Mouse (Mus musculus) liver, embryonic 16.5 days (tissue): Measurements from ENCODE around the gene Tcf21. TPM values are rescaled to one million over a fixed set of nuclear protein-coding genes. Genes with fewer than 3 reads are reported as not detected.

ENCODE experiments used
- ATAC-seq: fragments of 200-750 bp; cut with Nextera tagmentation; 2 replicates; pipeline ENCODE4 v1.8.0; 2017; ENCODE audit warnings: low read depth, mild to moderate bottlenecking, moderate number of reproducible peaks, moderate library complexity
- H3K27ac ChIP-seq: fragments of 300-500 bp; sonication (generic); 2 replicates; pipeline ENCODE4 v1.5.1; 2014; ENCODE audit warnings: mild to moderate bottlenecking, low read length
- H3K27me3 ChIP-seq: fragments of 300-500 bp; sonication (generic); 2 replicates; pipeline ENCODE4 v1.6.1; 2014; ENCODE audit warnings: low read depth, low read length, mixed read lengths; ENCODE audit not compliant: control insufficient read depth, insufficient read depth
- H3K36me3 ChIP-seq: fragments of 300-500 bp; sonication (generic); 2 replicates; pipeline ENCODE4 v1.6.1; 2014; ENCODE audit warnings: mild to moderate bottlenecking; ENCODE audit not compliant: control insufficient read depth, insufficient read depth
- H3K4me1 ChIP-seq: fragments of 300-500 bp; sonication (generic); 2 replicates; pipeline ENCODE4 v1.6.1; 2014; ENCODE audit warnings: low read depth, low read length, mixed read lengths; ENCODE audit not compliant: control insufficient read depth
- H3K4me2 ChIP-seq: fragments of 300-500 bp; sonication (generic); 2 replicates; pipeline ENCODE4 v1.6.1; 2014; ENCODE audit warnings: low read depth, low read length, mixed read lengths
- H3K4me3 ChIP-seq: fragments of 300-500 bp; sonication (generic); 2 replicates; pipeline ENCODE4 v1.5.1; 2014; ENCODE audit warnings: low read depth, mild to moderate bottlenecking, low read length
- H3K9ac ChIP-seq: fragments of 300-500 bp; sonication (generic); 2 replicates; pipeline ENCODE4 v1.6.1; 2014; ENCODE audit warnings: low read depth, low read length
- H3K9me3 ChIP-seq: fragments of 300-500 bp; sonication (generic); replicated peaks from 2 replicates; pipeline ENCODE4 v1.6.1; 2016; ENCODE audit warnings: low read length; ENCODE audit not compliant: control insufficient read depth
- WGBS: fragments of 180-500 bp; shearing (Covaris S2); extraction: QIAGEN DNeasy Blood & Tissue Kit; methylation state at CpG from one replicate; pipeline ENCODE4 v1.1.7; 2014; ENCODE audit not compliant: insufficient replicate concordance; 5-methylcytosine and 5-hydroxymethylcytosine counted together
- polyA plus RNA-seq: library from polyadenylated mRNA; unstranded; fragments of >200 nt; fragmentation: Nextera tagmentation; extraction: Ambion mirVana; gene quantifications from 2 replicates; pipeline ENCODE4 v1.2.1, GENCODE M21; 2015

Gene Tcf21
- polyA plus RNA-seq, 1 experiment from 2014 or later = 5.5 TPM

GRCm38 (mm10) chr10:22842781-22843439 is 22.9 kb upstream of the Tcf21 start:
- ATAC-seq = no peak
- Histone ChIP-seq H3K4me1 (no peaks in the 10 kb centered on the region), H3K4me2 (no peak overlapping the region), H3K9me3 (no peaks in the 10 kb centered on the region), H3K36me3 (no peaks in the 10 kb centered on the region), H3K27me3 (peaks cover 24% of the 10 kb centered on the region), H3K27ac (no peak overlapping the region), H3K4me3 (no peak overlapping the region), H3K9ac (no peak overlapping the region)
- WGBS = 6% methylated on average over 17 of the region's 17 CpGs

DNA sequence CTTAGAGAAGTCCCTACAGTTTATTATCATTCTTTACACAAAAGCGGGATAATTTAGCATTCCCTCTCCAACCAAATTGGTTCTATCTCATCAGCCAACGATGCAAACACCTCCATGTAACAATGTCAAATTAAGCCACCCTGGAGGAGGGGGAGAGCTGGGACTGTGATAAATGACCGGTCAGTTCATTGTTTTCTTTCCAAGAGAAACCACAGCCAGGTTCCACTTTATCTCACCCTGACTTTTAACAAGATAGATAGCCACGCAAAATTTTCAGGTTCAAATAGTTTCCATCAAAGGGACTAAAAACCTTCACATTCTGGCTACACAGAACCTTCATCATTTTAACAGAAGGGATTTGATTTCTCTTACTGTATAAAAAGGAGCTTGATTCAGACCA is 22.1 kb upstream of the Tcf21 start:
- no peaks in the 10 kb centered on the region for H3K9me3 ChIP-seq
- no peak overlapping the region for H3K27ac ChIP-seq
- H3K4me1 ChIP-seq = no peaks in the 10 kb centered on the region
- 8% methylated on average over 4 of the region's 4 CpGs for WGBS
- H3K27me3 ChIP-seq = peaks cover 24% of the 10 kb centered on the region
- no peak overlapping the region for H3K9ac ChIP-seq
- ATAC-seq = no peak
- no peak overlapping the region for H3K4me2 ChIP-seq
- H3K4me3 ChIP-seq = no peak overlapping the region
- H3K36me3 ChIP-seq = no peaks in the 10 kb centered on the region

- H3K4me2 ChIP-seq = no peak overlapping the region
- H3K27me3 ChIP-seq = peaks cover 9% of the 10 kb centered on the region
- no peaks in the 10 kb centered on the region for H3K4me1 ChIP-seq
- no peak overlapping the region for H3K9ac ChIP-seq
- H3K4me3 ChIP-seq = no peak overlapping the region
- no peak for ATAC-seq
- H3K27ac ChIP-seq = no peak overlapping the region
- no peaks in the 10 kb centered on the region for H3K9me3 ChIP-seq
- WGBS = 56% methylated on average over 2 of the region's 2 CpGs
- H3K36me3 ChIP-seq = no peaks in the 10 kb centered on the region
Observed at GRCm38 (mm10) chr10:22826244-22826643, 6.3 kb upstream of the Tcf21 start.

GRCm38 (mm10) chr10:22822896-22823295 is 2.9 kb upstream of the Tcf21 start:
- H3K4me3 ChIP-seq = no peak overlapping the region
- no peaks in the 10 kb centered on the region for H3K9me3 ChIP-seq
- H3K27me3 ChIP-seq = peaks cover 37% of the 10 kb centered on the region
- no peaks in the 10 kb centered on the region for H3K36me3 ChIP-seq
- no peak overlapping the region for H3K4me2 ChIP-seq
- H3K9ac ChIP-seq = no peak overlapping the region
- WGBS = 11% methylated on average over 6 of the region's 6 CpGs
- no peak for ATAC-seq
- H3K4me1 ChIP-seq = no peaks in the 10 kb centered on the region
- no peak overlapping the region for H3K27ac ChIP-seq

GRCm38 (mm10) chr10:22822486-22822885 is 2.5 kb upstream of the Tcf21 start:
- no peak for ATAC-seq
- no peak overlapping the region for H3K4me2 ChIP-seq
- no peaks in the 10 kb centered on the region for H3K4me1 ChIP-seq
- H3K27me3 ChIP-seq = peaks cover 41% of the 10 kb centered on the region
- H3K9me3 ChIP-seq = no peaks in the 10 kb centered on the region
- no peak overlapping the region for H3K27ac ChIP-seq
- no peak overlapping the region for H3K9ac ChIP-seq
- H3K4me3 ChIP-seq = no peak overlapping the region
- WGBS = 10% methylated on average over 5 of the region's 5 CpGs
- H3K36me3 ChIP-seq = no peaks in the 10 kb centered on the region

DNA sequence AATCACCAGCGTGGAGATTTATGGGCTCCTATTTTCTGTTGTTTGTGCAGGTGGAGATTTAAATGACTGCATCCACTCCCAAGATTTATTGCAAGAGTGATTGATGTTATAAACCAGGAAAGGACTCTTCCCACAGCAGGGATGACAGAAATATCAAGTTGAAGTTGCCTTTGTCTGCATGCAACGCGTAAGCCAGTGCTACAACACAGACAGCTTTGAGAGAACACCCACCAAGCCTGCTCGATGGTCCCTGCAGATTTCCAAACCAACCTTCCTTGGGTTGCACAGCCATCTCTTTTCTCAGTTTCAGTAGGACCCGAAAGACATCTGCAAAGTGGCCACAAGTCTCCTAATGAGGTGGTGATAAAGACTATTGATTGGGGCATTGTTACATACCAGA is 1.7 kb upstream of the Tcf21 start:
- no peak overlapping the region for H3K4me3 ChIP-seq
- H3K27ac ChIP-seq = no peak overlapping the region
- peaks cover 43% of the 10 kb centered on the region for H3K27me3 ChIP-seq
- 8% methylated on average over 5 of the region's 5 CpGs for whole genome bisulfite sequencing
- no peak overlapping the region for H3K4me2 ChIP-seq
- no peak for ATAC-seq
- no peak overlapping the region for H3K9ac ChIP-seq
- no peaks in the 10 kb centered on the region for H3K36me3 ChIP-seq
- no peaks in the 10 kb centered on the region for H3K9me3 ChIP-seq
- H3K4me1 ChIP-seq = no peaks in the 10 kb centered on the region

GRCm38 (mm10) chr10:22821267-22821666 is 1.3 kb upstream of the Tcf21 start:
- Histone ChIP-seq H3K27ac (no peak overlapping the region), H3K27me3 (peaks cover 48% of the 10 kb centered on the region), H3K4me3 (no peak overlapping the region), H3K4me2 (no peak overlapping the region), H3K9ac (no peak overlapping the region), H3K4me1 (no peaks in the 10 kb centered on the region), H3K9me3 (no peaks in the 10 kb centered on the region), H3K36me3 (no peaks in the 10 kb centered on the region)
- 24% methylated on average over 1 of the region's 1 CpGs for WGBS
- no peak for ATAC-seq

DNA sequence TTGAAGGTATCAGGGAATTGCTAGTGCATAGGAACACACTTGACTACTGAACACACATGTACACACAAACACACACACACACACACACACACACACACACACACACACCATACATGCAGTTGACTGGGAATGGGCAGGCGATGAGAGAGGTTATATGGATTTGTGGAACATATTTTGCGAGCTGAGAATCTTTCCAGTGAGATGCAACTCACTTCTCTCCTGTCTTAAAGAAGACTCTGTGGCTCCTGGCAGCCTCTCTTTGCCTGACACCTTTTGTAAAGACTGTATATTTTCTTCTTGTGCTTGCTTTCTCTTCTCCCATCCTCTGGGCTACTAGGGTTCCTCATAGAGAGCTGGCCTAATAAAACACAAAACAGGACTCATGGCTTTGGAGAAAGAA is 867 bp upstream of the Tcf21 start:
- Histone ChIP-seq H3K9ac (no peak overlapping the region), H3K4me3 (no peak overlapping the region), H3K27me3 (peaks cover 52% of the 10 kb centered on the region), H3K4me2 (no peak overlapping the region), H3K36me3 (no peaks in the 10 kb centered on the region), H3K9me3 (no peaks in the 10 kb centered on the region), H3K4me1 (no peaks in the 10 kb centered on the region), H3K27ac (no peak overlapping the region)
- no peak for ATAC-seq
- WGBS = 22% methylated on average over 2 of the region's 2 CpGs

- Histone ChIP-seq H3K27me3 (peaks cover 67% of the 10 kb centered on the region), H3K36me3 (no peaks in the 10 kb centered on the region), H3K4me3 (peak overlapping the region; percentile 3), H3K9me3 (no peaks in the 10 kb centered on the region), H3K27ac (no peak overlapping the region), H3K4me2 (no peak overlapping the region), H3K4me1 (no peaks in the 10 kb centered on the region), H3K9ac (no peak overlapping the region)
- ATAC-seq = no peak
- WGBS = 2% methylated on average over 42 of the region's 42 CpGs
Observed at GRCm38 (mm10) chr10:22819239-22819870, 619 bp downstream of the Tcf21 start.
